Mouse (Mus musculus) right cerebral cortex, postnatal 4 days (tissue): Measurements from ENCODE around the gene Drc1.

ENCODE experiments used
- DNase-seq: peaks from one replicate; pipeline ENCODE4 v3.0.0-alpha.2; 2022

The Drc1 gene

DNA sequence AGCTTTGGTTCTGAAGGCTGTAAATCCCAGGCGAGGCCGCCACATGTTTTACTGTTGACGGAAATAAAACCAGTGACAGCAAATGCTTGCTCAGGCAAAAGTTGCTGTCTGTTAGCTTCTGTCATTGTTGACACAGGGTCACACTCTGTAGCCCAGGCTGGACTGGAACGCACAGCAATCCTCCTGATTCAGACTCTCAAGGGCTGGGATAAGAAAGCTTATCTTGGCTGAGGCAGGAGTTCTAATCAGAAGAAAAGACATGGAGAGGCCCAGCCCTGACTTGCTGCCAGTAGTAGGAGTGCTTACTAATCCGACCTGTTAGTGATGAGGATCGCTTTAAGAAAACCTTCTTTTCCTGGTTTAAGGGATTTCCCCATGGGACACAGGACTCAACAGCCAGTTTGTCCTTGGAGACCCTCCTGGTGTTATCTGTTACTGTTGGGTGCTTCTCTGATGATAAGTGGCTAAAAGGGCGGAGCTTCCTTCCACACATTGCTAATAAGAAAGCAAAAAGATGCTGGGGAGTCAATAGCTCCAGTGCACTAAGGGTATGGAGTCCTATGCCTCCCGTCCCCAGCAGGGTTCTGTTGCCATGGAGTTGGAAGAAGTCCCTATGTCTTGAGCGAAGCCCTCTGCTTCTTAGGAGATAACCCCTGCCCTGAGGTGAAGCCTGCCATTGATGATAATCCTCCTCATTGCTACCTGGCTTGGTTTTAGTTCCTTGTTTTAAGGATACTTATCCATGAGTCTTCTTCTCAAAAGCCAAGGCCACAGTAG, 6.1 kb downstream of the Drc1 start:
- no peak for DNase-seq

- DNase-seq: no peak
Measured at GRCm38 (mm10) chr5:30340815-30341214, 59.6 kb downstream of the Drc1 start.

- DNase-seq: no peak
Measured at GRCm38 (mm10) chr5:30341601-30342365, 60.6 kb downstream of the Drc1 start.

DNA sequence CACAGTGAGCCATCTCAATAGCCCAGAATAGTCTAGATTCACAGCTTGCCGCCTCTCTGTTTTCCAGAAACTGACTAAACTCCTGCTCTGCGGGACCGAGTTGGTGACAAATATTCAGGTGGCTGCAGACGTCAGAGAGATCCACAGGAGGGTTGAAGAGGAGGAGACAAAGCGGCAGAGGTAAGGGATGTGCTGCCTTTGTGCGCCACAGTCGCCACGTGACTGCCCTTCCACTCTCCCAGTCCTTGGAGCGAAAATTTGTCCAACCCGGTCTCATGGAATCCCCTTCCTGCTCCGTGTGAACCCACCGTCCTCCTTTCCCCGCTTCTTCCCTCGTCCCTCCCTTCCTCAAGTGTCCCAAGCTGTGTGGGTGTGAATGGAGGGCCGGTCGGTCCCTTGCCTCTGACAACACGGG, 61.4 kb downstream of the Drc1 start:
- no peak for DNase-seq

- peak; percentile 73 for DNase-seq
Measured at GRCm38 (mm10) chr5:30343107-30343506, 61.9 kb downstream of the Drc1 start.

DNA sequence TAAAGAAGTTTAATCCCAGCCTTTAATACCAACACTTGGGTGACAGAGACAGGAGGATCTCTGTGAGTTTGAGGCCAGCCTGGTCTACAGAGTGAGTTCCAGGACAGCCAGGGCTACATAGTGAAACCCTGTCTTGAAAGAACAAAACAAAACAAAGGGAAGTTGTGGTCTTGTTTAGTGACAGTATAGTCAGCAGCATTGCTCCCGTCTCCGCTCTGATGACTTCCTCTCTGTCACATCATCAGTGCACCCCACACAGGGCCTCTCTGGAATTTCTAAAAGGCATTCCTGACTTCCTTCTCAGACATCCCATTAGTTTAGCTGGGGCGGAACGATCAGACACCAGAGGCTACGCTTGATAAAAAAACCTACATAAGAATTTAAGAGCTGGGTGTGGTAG, 62.7 kb downstream of the Drc1 start:
- DNase-seq: no peak

DNA sequence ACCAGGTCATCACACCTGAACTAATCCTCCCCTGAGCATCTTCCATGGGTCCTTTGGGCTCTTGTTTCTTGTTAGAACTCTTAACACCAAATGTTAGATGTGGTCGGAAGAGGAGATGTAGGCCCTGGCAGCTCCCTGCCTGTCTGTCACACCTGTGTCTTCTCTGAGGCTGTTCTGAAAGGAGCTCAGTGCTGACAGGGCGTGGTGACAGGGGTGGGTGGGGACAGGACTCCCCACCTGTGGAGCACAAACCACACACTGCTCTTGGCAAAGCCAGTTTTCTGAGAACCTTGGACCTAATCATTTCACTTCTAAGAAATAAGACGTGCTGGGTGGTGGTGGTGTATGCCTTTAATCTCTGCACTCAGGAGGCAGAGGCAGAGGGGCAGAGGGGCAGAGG, 72.4 kb downstream of the Drc1 start:
- DNase-seq: no peak

DNA sequence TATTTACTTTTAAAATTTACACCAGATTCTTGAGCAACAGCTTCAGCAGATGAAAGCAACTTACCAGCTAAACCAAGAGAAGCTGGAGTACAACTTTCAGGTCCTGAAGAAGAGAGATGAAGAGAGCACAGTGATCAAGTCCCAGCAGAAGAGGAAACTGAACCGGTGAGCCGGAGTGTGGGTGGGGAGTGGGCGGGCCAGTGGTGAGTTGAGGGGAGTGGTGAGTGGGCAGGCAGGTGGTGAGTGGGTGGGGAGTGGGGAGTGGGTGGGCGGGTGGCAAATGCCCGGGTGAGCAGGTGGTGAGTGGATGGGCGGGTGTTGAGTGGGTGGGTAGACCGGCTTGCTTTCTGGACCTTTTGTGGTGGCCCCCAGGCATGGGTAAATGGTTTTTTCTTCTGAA, 73.9 kb downstream of the Drc1 start:
- no peak for DNase-seq

DNA sequence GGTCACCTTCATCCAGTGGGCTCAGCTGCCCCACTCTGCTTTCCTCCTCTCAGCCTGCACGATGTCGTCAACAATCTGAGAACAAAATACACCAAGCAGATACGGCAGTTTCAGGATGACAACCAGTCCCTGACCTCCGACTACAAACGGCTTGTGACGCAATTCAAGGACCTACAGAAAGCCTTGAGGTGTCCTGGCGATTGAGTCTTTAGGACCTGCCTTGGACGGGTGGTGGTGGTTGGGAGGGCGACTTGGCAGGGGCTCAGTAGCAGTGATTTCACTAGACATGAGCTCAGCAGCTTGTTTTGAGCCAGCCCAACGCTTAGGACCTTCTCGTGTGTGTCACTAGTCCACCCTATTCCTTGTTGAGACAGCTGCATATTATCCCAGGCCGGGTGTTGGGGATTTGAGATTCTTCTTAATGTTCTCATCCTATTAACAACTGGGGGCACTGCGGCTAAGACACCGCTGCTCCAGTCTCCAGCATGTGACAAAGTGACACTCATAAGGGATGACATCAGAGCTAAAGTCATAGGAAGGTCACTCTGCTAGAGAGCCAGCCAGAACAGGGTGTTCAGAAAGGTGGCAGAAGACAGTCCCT, 74.5 kb downstream of the Drc1 start:
- DNase-seq: no peak

DNA sequence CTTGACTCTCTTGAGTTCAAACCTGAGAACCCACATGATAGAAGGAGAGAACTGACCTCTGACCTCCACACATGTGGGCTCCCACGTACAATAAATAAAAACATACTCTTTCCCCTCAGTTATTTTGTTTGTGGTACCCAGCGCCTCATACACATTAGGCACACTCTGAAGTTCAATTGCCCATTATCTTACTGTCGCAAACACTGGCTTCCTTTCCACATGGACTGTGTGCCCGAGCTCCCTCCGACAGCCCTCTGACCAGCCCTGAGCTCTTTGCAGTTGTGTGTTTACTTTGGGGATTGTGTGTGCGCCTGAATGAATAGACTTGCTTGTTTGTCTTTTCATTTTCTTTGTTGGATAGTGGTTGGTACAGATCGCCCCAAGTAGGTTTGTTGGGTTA, 75.5 kb downstream of the Drc1 start:
- DNase-seq: no peak

DNA sequence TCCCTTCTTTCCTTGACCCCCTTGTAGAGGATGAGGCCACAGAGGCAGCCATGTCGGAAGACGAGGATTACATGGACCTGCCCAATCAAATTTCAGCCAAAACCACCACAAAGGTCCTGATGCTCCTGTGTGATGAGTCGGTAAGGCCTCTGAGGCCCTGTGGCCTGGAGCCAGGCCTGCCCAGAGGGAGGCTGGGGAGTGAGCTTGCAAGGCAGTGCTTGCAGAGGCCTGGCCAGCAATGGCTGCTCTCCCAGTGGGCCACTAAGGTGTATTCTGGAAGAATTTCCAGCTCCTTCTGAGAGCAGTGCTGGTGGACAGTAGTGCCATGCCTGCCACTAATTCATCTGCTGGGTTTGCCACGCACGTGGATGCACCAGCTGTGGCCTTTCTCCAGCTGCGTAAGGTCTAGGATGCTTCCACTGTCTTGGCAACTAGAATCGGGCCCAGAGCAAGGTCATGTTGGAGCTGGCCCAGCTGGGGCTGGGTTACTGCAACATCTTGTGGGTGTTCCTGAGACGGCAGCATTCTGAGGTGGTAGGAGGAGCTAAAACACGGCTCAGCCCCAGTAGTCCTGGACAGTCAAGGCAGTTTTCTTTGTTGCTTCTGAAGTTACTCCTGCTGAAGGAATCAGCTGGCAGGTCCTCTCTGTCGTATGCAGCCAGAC, 77.4 kb downstream of the Drc1 start:
- no peak for DNase-seq

GRCm38 (mm10) chr5:30367405-30367804, 86.2 kb downstream of the Drc1 start:
- no peak for DNase-seq

GRCm38 (mm10) chr5:30369426-30369825, 88.2 kb downstream of the Drc1 start:
- DNase-seq: no peak

DNA sequence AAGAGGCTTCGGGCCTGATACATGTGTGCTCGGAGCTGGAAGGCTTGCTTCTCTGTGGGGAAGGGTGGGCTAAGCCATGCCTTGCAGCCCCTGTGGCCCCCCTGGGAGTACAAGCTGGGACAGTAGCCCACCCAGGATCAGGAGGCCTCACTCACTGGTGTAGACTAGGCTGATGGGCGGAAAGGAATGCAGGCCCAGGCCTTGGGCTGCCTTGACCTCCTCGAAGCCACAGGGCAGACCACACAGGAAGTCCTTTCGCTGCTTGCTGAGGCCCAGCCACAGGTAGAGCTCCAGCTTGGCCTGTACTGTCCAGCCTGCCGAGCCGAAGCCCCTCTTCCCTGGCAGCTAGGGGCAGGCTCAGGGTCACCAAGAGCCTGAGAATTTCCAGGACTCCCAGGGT, 101.7 kb downstream of the Drc1 start:
- no peak for DNase-seq

DNA sequence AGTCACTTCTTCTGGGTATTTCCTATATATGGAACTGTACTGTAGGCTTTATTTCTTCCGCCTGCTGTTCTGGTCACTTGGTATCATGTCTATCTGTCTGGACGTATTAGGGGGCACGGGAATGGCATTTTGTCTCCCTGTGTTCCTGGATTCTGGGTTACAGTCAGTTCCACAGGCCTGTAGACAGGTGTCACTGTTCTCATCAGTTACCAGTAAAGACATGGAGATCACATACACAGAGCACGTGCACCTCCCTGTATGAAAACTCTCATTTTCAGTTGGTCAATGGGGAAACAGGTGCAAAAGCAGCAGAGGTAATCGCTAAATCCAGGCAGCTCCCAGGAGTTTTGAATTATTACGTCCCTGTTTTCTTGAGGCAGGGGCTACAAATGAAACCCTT, 106.5 kb downstream of the Drc1 start:
- DNase-seq: no peak

GRCm38 (mm10) chr5:30389836-30390235, 108.6 kb downstream of the Drc1 start:
- no peak for DNase-seq

- DNase-seq: peak; percentile 81
Measured at GRCm38 (mm10) chr5:30391473-30391872, 110.3 kb downstream of the Drc1 start.

GRCm38 (mm10) chr5:30400521-30400920, 119.3 kb downstream of the Drc1 start:
- no peak for DNase-seq

DNA sequence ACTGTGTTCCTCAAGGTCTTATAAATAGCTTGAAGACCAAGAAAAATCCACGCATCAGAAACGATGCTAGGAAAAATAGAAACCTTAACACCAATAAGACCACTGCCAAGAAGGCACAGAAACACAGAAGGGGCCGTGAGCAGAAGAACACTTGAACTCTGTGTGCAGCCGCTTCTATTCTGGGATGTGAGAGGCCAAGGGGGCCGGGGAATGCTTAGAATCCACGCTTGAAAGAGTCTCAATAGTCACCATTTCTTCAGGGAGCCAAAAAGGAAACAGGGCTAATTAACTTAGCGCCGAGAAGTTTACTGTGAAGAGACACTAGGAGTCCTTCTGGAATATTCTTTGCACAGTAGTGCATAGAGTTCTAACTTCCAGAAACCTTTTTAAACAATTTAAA, 120.0 kb downstream of the Drc1 start:
- no peak for DNase-seq

GRCm38 (mm10) chr5:30406876-30407275, 125.7 kb downstream of the Drc1 start:
- DNase-seq: peak; percentile 22

- no peak for DNase-seq
Measured at GRCm38 (mm10) chr5:30411524-30411923, 130.3 kb downstream of the Drc1 start.

GRCm38 (mm10) chr5:30415381-30415780, 134.2 kb downstream of the Drc1 start:
- no peak for DNase-seq

DNA sequence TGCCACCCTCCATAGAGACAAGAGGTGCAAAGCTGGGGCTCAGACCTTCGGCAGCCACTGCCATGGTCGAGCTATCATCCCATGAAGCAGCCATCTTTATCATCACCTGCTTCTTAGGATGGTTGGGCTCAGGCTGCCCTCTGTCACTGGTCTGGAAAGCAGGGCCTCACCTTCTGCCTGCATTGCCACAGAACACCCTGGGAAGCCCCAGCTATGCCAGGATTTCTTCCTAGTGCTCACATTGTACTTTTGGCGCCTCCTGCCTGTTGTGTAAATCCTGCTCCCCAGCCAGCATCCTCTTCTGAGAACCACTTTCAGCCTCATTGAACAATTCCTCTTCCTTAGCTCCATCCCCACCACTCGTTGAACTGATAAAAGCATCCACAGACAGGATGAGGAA, 134.7 kb downstream of the Drc1 start:
- DNase-seq: no peak
